Mouse (Mus musculus): ENCODE measurements at regions not wholly inside any gene's neighbourhood (a gene's known extent, or its start where the extent isn't known, plus 50 kb on each side); places are given as distances from the start of the nearest gene placed in this dataset.

GRCm38 (mm10) chr12:56441166-56441817, 95.4 kb downstream of the Nkx2-1 start:
- no peak overlapping the region for H3K4me3 ChIP-seq (ENCODE audit: insufficient read depth, low read length)
- no peak for TF ChIP-seq POLR2A (IDR thresholded peaks at IDR 0.05; ENCODE audit: low read depth, low read length)
- TF ChIP-seq CTCF (IDR thresholded peaks at IDR 0.05; ENCODE audit: borderline replicate concordance, insufficient read depth, low read length) = no peak
- H3K4me1 ChIP-seq (ENCODE audit: control insufficient read depth, insufficient read depth, low read length) = no peaks in the 10 kb centered on the region
- no peak overlapping the region for H3K27ac ChIP-seq (ENCODE audit: insufficient read depth, low read length)

DNA sequence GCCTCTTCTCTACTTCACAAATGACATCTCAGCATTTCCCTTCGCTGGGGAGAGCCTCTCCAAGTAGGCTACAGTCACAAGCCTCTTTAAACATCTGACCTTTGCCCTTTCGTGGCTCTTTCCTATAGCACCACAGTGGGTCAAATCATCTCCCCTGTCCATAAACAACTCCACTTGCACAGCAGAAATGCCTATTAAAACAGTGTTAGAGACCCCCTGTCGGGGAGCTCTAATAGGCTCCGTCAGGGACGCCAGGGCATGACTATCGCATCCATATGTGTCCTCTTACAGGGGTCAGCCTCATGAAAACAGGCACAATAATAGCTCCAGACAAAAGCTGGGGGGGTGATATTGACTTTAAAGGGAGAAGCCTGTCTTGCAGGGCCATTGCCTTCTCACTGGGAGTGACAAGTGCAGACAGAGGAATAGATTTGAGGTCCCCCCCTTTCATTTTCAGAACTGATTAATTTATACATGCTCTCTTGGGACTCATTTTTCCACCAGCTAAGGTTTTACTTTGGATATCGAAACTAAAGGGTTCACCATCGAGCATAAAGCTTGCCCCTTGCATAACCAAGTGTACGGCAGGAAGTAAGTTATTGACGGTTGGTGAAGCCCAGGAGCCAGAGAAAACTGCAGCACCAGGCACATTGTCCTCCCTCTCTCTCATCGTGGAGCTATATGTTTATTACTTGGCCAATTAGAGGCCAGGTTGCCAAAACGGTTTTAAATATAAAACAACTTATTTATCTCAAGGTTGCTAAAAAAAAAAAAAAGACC, 94.6 kb upstream of the Mbip start:
- Histone ChIP-seq H3K4me3 (ENCODE audit: insufficient read depth, low read length) (no peak overlapping the region), H3K27ac (ENCODE audit: insufficient read depth, low read length) (no peak overlapping the region), H3K4me1 (ENCODE audit: control insufficient read depth, insufficient read depth, low read length) (no peaks in the 10 kb centered on the region)
- TF ChIP-seq CTCF (IDR thresholded peaks at IDR 0.05; ENCODE audit: borderline replicate concordance, insufficient read depth, low read length) (no peak), POLR2A (IDR thresholded peaks at IDR 0.05; ENCODE audit: low read depth, low read length) (no peak)

DNA sequence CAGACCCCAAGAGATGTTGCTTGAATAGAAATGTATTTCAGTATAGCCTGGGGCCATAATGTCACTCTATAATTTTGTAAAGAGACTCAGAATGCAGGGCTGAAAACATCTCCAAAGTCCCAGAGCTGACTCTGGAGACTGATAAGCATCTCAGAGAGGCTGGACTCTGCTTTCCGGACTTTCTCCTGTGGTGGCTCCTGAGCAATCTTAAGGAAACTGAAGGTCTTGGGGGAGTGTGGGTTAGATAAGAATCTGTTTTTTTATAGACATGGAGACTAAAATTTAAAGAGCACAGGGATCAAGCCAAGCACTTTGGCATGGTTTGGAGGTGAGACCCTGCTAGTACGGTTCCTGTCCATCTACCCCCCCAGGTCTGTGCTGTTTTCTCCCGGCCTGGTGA, 92.7 kb upstream of the Mbip start:
- TF ChIP-seq POLR2A (IDR thresholded peaks at IDR 0.05; ENCODE audit: low read depth, low read length) (no peak), CTCF (IDR thresholded peaks at IDR 0.05; ENCODE audit: borderline replicate concordance, insufficient read depth, low read length) (no peak)
- Histone ChIP-seq H3K4me3 (ENCODE audit: insufficient read depth, low read length) (no peak overlapping the region), H3K4me1 (ENCODE audit: control insufficient read depth, insufficient read depth, low read length) (no peaks in the 10 kb centered on the region), H3K27ac (ENCODE audit: insufficient read depth, low read length) (no peak overlapping the region)

DNA sequence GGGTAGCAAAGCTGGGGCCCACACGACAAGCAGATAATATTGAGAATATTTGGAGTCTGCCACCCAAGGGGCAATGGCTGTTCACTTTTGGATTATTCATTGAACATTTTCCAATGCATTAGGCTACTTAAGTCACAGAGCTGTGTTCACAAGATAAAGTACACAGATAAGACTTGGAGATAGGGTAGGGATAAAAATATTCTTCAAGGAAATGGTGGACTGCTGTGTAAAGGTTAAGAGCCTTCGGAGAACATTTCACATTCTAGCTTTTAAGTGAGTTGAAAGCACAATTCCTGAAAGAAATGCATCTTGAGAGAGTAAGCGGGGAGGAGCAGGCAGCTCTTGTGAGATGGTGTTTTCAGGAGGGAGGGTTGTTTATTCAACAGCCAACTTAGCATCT, 92.3 kb upstream of the Mbip start:
- Histone ChIP-seq H3K27ac (ENCODE audit: insufficient read depth, low read length) (no peak overlapping the region), H3K4me3 (ENCODE audit: insufficient read depth, low read length) (no peak overlapping the region), H3K4me1 (ENCODE audit: control insufficient read depth, insufficient read depth, low read length) (no peaks in the 10 kb centered on the region)
- TF ChIP-seq POLR2A (IDR thresholded peaks at IDR 0.05; ENCODE audit: low read depth, low read length) = no peak
- TF ChIP-seq CTCF (IDR thresholded peaks at IDR 0.05; ENCODE audit: borderline replicate concordance, insufficient read depth, low read length) = no peak

DNA sequence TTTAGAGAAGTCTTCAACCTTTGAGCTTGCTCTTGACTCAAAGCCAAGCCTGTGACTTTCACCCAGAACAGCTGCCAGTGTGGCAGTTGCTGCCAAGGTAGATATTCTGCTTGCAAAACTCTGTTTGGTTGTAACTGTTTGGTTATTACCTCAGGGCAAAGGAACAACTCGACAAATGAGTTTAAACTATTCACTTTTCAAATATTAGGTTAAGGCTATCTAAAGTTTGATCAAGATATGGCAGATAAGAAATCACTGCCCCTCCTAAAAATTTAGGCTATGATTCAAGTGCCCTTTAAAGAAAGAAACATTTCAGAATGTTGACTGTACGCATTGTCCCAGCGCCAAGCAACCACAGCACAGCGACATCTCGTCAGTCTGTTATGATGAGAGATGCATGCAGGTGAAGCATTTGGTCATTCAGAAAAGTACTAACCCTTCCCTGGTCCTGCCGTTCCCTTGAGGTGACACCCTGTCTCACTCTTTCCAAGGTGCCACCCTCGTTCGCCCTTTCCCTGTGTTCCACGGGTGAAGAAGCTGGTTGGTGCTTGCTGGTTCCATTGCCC, 81.1 kb upstream of the Mbip start:
- H3K4me3 ChIP-seq (ENCODE audit: insufficient read depth, low read length) = no peak overlapping the region
- H3K27ac ChIP-seq (ENCODE audit: insufficient read depth, low read length) = no peak overlapping the region
- TF ChIP-seq CTCF (IDR thresholded peaks at IDR 0.05; ENCODE audit: borderline replicate concordance, insufficient read depth, low read length) (no peak), POLR2A (IDR thresholded peaks at IDR 0.05; ENCODE audit: low read depth, low read length) (no peak)
- H3K4me1 ChIP-seq (ENCODE audit: control insufficient read depth, insufficient read depth, low read length) = no peaks in the 10 kb centered on the region

DNA sequence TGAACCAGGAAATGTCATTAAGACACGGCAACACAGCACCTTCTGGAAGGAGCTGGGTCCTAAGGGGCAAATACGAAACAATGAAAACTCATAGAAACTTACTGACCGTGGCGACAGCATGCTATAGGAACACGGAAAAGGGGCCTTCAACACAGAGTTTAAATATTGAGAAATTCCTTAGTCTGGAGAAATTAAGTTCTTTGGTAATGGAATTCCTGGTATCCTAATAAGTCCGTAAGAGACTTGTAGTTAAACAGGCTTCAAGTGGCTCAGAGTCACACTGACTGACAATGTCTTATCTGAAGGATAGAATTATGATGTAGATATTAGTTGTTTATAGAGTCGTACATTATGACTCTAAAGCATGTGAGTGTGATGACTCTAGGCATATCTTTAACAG, 70.4 kb upstream of the Mbip start:
- Histone ChIP-seq H3K4me3 (ENCODE audit: insufficient read depth, low read length) (no peak overlapping the region), H3K27ac (ENCODE audit: insufficient read depth, low read length) (no peak overlapping the region), H3K4me1 (ENCODE audit: control insufficient read depth, insufficient read depth, low read length) (no peaks in the 10 kb centered on the region)
- TF ChIP-seq POLR2A (IDR thresholded peaks at IDR 0.05; ENCODE audit: low read depth, low read length) (no peak), CTCF (IDR thresholded peaks at IDR 0.05; ENCODE audit: borderline replicate concordance, insufficient read depth, low read length) (no peak)

DNA sequence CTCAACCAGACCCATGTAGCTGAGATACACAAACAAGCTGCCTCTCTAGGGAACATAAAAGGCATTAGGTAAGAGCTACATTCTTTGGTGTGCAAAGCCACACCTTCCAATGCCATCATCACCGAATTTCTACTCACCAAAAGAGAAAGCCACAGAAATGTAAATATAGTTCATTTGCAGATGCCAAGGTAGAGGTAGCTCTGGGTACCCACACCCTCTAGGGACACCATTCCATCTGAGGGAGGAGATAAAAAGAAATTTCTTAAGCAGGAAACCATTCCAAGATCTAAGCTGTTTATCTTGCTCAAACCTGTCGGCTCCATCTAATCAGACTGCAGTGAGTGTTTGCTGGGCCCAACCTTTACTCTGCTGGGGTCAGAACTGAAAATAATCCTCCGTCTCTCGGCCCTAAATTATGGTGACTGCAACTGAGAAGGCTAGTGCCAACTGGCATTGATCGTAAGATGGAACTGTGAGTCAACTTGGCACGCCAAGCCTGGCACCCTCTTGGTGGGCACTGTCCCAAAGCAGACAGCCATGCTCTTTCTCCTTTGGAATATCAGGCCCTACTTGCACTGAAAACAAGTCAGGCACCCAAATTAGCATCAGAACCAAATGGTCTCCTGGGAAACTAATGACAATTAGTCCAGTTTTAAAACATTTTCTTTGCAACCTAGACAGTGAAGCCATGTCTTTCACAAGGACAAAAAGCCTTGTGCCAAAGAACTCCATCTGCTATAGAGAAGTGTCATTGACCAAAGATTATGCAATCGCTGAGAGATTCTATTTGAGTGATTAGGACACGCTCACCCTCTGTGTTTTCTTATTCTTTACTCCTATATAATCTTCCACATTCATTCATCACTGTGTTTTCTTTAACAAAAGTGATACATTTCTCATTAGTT, 69.4 kb upstream of the Mbip start:
- H3K27ac ChIP-seq (ENCODE audit: insufficient read depth, low read length) = no peak overlapping the region
- no peak for TF ChIP-seq CTCF (IDR thresholded peaks at IDR 0.05; ENCODE audit: borderline replicate concordance, insufficient read depth, low read length)
- TF ChIP-seq POLR2A (IDR thresholded peaks at IDR 0.05; ENCODE audit: low read depth, low read length) = no peak
- no peaks in the 10 kb centered on the region for H3K4me1 ChIP-seq (ENCODE audit: control insufficient read depth, insufficient read depth, low read length)
- H3K4me3 ChIP-seq (ENCODE audit: insufficient read depth, low read length) = no peak overlapping the region

GRCm38 (mm10) chr12:56405658-56406057, 60.0 kb upstream of the Mbip start:
- Histone ChIP-seq H3K27ac (ENCODE audit: insufficient read depth, low read length) (no peak overlapping the region), H3K4me1 (ENCODE audit: control insufficient read depth, insufficient read depth, low read length) (no peaks in the 10 kb centered on the region), H3K4me3 (ENCODE audit: insufficient read depth, low read length) (no peak overlapping the region)
- no peak for TF ChIP-seq CTCF (IDR thresholded peaks at IDR 0.05; ENCODE audit: borderline replicate concordance, insufficient read depth, low read length)

- Histone ChIP-seq H3K27ac (ENCODE audit: insufficient read depth, low read length) (no peak overlapping the region), H3K4me3 (ENCODE audit: insufficient read depth, low read length) (no peak overlapping the region), H3K4me1 (ENCODE audit: control insufficient read depth, insufficient read depth, low read length) (no peaks in the 10 kb centered on the region)
- TF ChIP-seq CTCF (IDR thresholded peaks at IDR 0.05; ENCODE audit: borderline replicate concordance, insufficient read depth, low read length) = peak; percentile 79; the same call in 1 of the 2 replicates
- TF ChIP-seq POLR2A (IDR thresholded peaks at IDR 0.05; ENCODE audit: low read depth, low read length) = no peak
These were observed 59.1 kb upstream of the Mbip start for GRCm38 (mm10) chr12:56404833-56405232.
